Mouse (Mus musculus): ENCODE results near the gene Btbd9. TPM values are rescaled to one million over a fixed set of nuclear protein-coding genes. Genes with fewer than 3 reads are reported as not detected.

The Btbd9 gene
- total and polyA plus RNA-seq, 2 experiments, result 12.7 to 12.8 TPM

- Histone ChIP-seq H3K36me3 (ENCODE audit: control insufficient read depth, insufficient read depth, low read length) (peaks cover 49% of the 10 kb centered on the region), H3K4me3 (ENCODE audit: insufficient read depth, low read depth, low read length) (no peak overlapping the region)
- WGBS, result 97% methylated on average over 9 of the region's 9 CpGs
These were observed 21.5 kb upstream of the Btbd9 start for GRCm38 (mm10) chr17:30597786-30598185.

GRCm38 (mm10) chr17:30594846-30595245, 18.6 kb upstream of the Btbd9 start:
- peaks cover 46% of the 10 kb centered on the region for H3K36me3 ChIP-seq (ENCODE audit: control insufficient read depth, insufficient read depth, low read length)
- DNase-seq (ENCODE audit: extremely low read depth, low read depth, low spot score), result no peak
- H3K27ac ChIP-seq (replicated peaks; ENCODE audit: insufficient read depth, low read depth, low read length), result no peak overlapping the region
- no peaks in the 10 kb centered on the region for H3K79me2 ChIP-seq (ENCODE audit: control insufficient read depth, insufficient read depth, low read length)
- no peak overlapping the region for H3K4me3 ChIP-seq (ENCODE audit: insufficient read depth, low read depth, low read length)
- no peaks in the 10 kb centered on the region for H3K4me1 ChIP-seq (ENCODE audit: control insufficient read depth, insufficient read depth, low read length)
- TF ChIP-seq POLR2A (IDR thresholded peaks at IDR 0.05; ENCODE audit: extremely low read depth, insufficient read depth, low read length) (no peak), CTCF (IDR thresholded peaks at IDR 0.05; ENCODE audit: low read depth, low read length) (no peak)
- WGBS, result 53% methylated on average over 6 of the region's 6 CpGs
- no peaks in the 10 kb centered on the region for H3K27me3 ChIP-seq (ENCODE audit: control insufficient read depth, insufficient read depth, low read length)
- H3K9ac ChIP-seq (ENCODE audit: low read depth, low read length), result no peak overlapping the region

More at GRCm38 (mm10) chr17:30597786-30598185, 21.5 kb upstream of the Btbd9 start:
- TF ChIP-seq CTCF (IDR thresholded peaks at IDR 0.05; ENCODE audit: low read depth, low read length) (no peak), POLR2A (IDR thresholded peaks at IDR 0.05; ENCODE audit: extremely low read depth, insufficient read depth, low read length) (no peak)
- H3K9ac ChIP-seq (ENCODE audit: low read depth, low read length), result no peak overlapping the region
- H3K79me2 ChIP-seq (ENCODE audit: control insufficient read depth, insufficient read depth, low read length), result peaks cover 3% of the 10 kb centered on the region; the same call in 1 of the 2 replicates
- no peak overlapping the region for H3K27ac ChIP-seq (replicated peaks; ENCODE audit: insufficient read depth, low read depth, low read length)
- H3K4me1 ChIP-seq (ENCODE audit: control insufficient read depth, insufficient read depth, low read length), result peaks cover 6% of the 10 kb centered on the region; the same call in 1 of the 2 replicates
- H3K27me3 ChIP-seq (ENCODE audit: control insufficient read depth, insufficient read depth, low read length), result no peaks in the 10 kb centered on the region
- DNase-seq (ENCODE audit: extremely low read depth, low read depth, low spot score), result no peak

DNA sequence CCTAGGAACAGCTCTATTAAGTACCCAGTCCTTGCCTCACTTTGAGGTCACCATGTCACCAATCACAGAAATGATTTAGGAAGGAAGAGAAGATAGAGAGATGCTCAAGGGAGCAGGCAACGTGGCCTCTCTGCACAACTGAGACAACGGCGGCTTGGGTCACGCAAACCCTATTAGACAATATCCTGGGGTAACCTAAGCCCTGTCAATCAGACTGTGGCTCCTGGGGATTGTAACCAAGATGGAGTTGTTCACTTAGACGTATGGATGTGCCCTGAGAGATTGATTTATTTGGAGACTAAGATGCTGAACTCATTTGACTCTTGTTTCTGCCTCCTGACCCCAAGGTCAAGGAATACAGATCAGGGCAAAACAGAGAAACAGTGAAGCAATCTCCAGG, 18.1 kb upstream of the Btbd9 start:
- WGBS, result 76% methylated on average over 5 of the region's 5 CpGs
- H3K4me1 ChIP-seq (ENCODE audit: control insufficient read depth, insufficient read depth, low read length), result no peaks in the 10 kb centered on the region
- DNase-seq (ENCODE audit: extremely low read depth, low read depth, low spot score), result no peak
- H3K27me3 ChIP-seq (ENCODE audit: control insufficient read depth, insufficient read depth, low read length), result no peaks in the 10 kb centered on the region
- peaks cover 46% of the 10 kb centered on the region for H3K36me3 ChIP-seq (ENCODE audit: control insufficient read depth, insufficient read depth, low read length)
- TF ChIP-seq POLR2A (IDR thresholded peaks at IDR 0.05; ENCODE audit: extremely low read depth, insufficient read depth, low read length), result no peak
- no peak for TF ChIP-seq CTCF (IDR thresholded peaks at IDR 0.05; ENCODE audit: low read depth, low read length)
- no peak overlapping the region for H3K4me3 ChIP-seq (ENCODE audit: insufficient read depth, low read depth, low read length)
- no peaks in the 10 kb centered on the region for H3K79me2 ChIP-seq (ENCODE audit: control insufficient read depth, insufficient read depth, low read length)
- H3K27ac ChIP-seq (replicated peaks; ENCODE audit: insufficient read depth, low read depth, low read length), result no peak overlapping the region
- H3K9ac ChIP-seq (ENCODE audit: low read depth, low read length), result no peak overlapping the region

- peak; percentile 39 for DNase-seq (ENCODE audit: extremely low read depth, low read depth, low spot score)
- 71% methylated on average over 17 of the region's 17 CpGs for WGBS
- TF ChIP-seq CTCF (IDR thresholded peaks at IDR 0.05; ENCODE audit: low read depth, low read length) (peak; percentile 30; the same call in 1 of the 2 replicates), POLR2A (IDR thresholded peaks at IDR 0.05; ENCODE audit: extremely low read depth, insufficient read depth, low read length) (no peak)
These were observed 14.3 kb upstream of the Btbd9 start for GRCm38 (mm10) chr17:30590417-30591198.

DNA sequence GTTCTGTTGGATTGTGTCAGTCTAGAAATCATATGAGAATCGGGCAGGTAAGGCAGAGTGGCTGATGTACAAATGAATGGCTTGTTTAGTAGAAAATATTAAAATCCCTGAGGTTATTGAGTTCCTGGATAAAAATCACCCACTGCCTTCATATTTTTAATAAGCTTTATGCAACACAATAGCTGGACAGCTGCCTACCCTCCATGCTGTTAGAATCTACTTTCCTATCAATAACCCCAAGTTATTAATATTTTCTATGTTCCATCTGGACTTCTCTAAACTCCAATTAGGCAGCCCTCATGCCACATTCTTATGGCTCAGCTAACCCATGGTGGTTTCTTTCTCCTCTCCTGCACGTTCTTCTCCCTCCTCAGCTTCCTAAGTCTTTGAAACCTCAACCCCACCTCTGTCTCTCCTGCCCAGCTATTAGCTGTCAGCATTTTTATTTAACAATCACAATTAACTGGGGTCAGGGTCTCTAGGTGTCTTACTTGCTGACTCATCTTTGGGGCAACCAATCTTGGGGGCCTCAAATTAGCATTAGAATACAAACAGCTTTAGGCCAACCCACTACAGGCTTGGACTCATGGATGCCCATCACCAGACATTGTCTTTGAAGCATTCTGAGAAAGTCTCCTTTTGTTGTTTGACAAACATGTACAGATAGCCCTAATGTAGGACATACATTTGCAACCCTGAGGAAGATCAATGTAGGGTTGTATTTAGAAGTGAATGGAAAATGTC, 7.1 kb upstream of the Btbd9 start:
- no peak overlapping the region for H3K27ac ChIP-seq (replicated peaks; ENCODE audit: insufficient read depth, low read depth, low read length)
- no peak overlapping the region for H3K9ac ChIP-seq (ENCODE audit: low read depth, low read length)
- DNase-seq (ENCODE audit: extremely low read depth, low read depth, low spot score), result no peak
- TF ChIP-seq POLR2A (IDR thresholded peaks at IDR 0.05; ENCODE audit: extremely low read depth, insufficient read depth, low read length) (no peak), CTCF (IDR thresholded peaks at IDR 0.05; ENCODE audit: low read depth, low read length) (no peak)
- no peaks in the 10 kb centered on the region for H3K79me2 ChIP-seq (ENCODE audit: control insufficient read depth, insufficient read depth, low read length)
- no peaks in the 10 kb centered on the region for H3K36me3 ChIP-seq (ENCODE audit: control insufficient read depth, insufficient read depth, low read length)
- no peaks in the 10 kb centered on the region for H3K27me3 ChIP-seq (ENCODE audit: control insufficient read depth, insufficient read depth, low read length)
- WGBS, result 87% methylated on average over 2 of the region's 2 CpGs
- no peaks in the 10 kb centered on the region for H3K4me1 ChIP-seq (ENCODE audit: control insufficient read depth, insufficient read depth, low read length)
- no peak overlapping the region for H3K4me3 ChIP-seq (ENCODE audit: insufficient read depth, low read depth, low read length)

More at GRCm38 (mm10) chr17:30590417-30591198, 14.3 kb upstream of the Btbd9 start:
- Histone ChIP-seq H3K4me1 (ENCODE audit: control insufficient read depth, insufficient read depth, low read length) (no peaks in the 10 kb centered on the region), H3K27ac (replicated peaks; ENCODE audit: insufficient read depth, low read depth, low read length) (no peak overlapping the region), H3K36me3 (ENCODE audit: control insufficient read depth, insufficient read depth, low read length) (peaks cover 24% of the 10 kb centered on the region), H3K27me3 (ENCODE audit: control insufficient read depth, insufficient read depth, low read length) (no peaks in the 10 kb centered on the region), H3K9ac (ENCODE audit: low read depth, low read length) (no peak overlapping the region), H3K4me3 (ENCODE audit: insufficient read depth, low read depth, low read length) (no peak overlapping the region), H3K79me2 (ENCODE audit: control insufficient read depth, insufficient read depth, low read length) (no peaks in the 10 kb centered on the region)
